Mouse (Mus musculus) splenic B cell, adult 2 months (primary cell): Measurements from ENCODE around the gene Dlx6.

ENCODE experiments used
- DNase-seq: peaks from one replicate; pipeline ENCODE4 v3.0.0-alpha.2; 2011; ENCODE audit warnings: low read depth, low spot score
- H3K27me3 ChIP-seq: 2 replicates; pipeline ENCODE4 v1.6.1; 2012; ENCODE audit warnings: mild to moderate bottlenecking, low read length, moderate library complexity, mixed read lengths; ENCODE audit not compliant: control insufficient read depth, poor library complexity, insufficient read depth, severe bottlenecking
- H3K36me3 ChIP-seq: 2 replicates; pipeline ENCODE4 v1.6.1; 2012; ENCODE audit warnings: mild to moderate bottlenecking, low read length, moderate library complexity, mixed read lengths; ENCODE audit not compliant: control insufficient read depth, poor library complexity, insufficient read depth, severe bottlenecking

The Dlx6 gene

GRCm38 (mm10) chr6:6863160-6863870 is at the start of gene Dlx6:
Dlx6 (plus strand) TSS chr6:6863334.
- Histone ChIP-seq H3K36me3 (no peaks in the 10 kb centered on the region), H3K27me3 (0 out of 2 replicates have a peak, but pooled peaks cover 2% of the 10 kb centered on the region)
- no peak for DNase-seq

GRCm38 (mm10) chr6:6816821-6817220 is 46.3 kb upstream of the Dlx6 start:
- Histone ChIP-seq H3K27me3 (no peaks in the 10 kb centered on the region), H3K36me3 (no peaks in the 10 kb centered on the region)
- no peak for DNase-seq

- DNase-seq, result no peak
- no peaks in the 10 kb centered on the region for H3K36me3 ChIP-seq
- no peaks in the 10 kb centered on the region for H3K27me3 ChIP-seq
Measured at GRCm38 (mm10) chr6:6818036-6818788, 44.9 kb upstream of the Dlx6 start.

GRCm38 (mm10) chr6:6819134-6819533 is 44.0 kb upstream of the Dlx6 start:
- Histone ChIP-seq H3K27me3 (no peaks in the 10 kb centered on the region), H3K36me3 (no peaks in the 10 kb centered on the region)
- DNase-seq, result no peak

GRCm38 (mm10) chr6:6825313-6825712 is 37.8 kb upstream of the Dlx6 start:
- Histone ChIP-seq H3K36me3 (no peaks in the 10 kb centered on the region), H3K27me3 (no peaks in the 10 kb centered on the region)
- DNase-seq, result no peak

GRCm38 (mm10) chr6:6826861-6827260 is 36.3 kb upstream of the Dlx6 start:
- DNase-seq, result no peak
- Histone ChIP-seq H3K36me3 (no peaks in the 10 kb centered on the region), H3K27me3 (no peaks in the 10 kb centered on the region)

- no peak for DNase-seq
- Histone ChIP-seq H3K27me3 (no peaks in the 10 kb centered on the region), H3K36me3 (no peaks in the 10 kb centered on the region)
Measured at GRCm38 (mm10) chr6:6830446-6830845, 32.7 kb upstream of the Dlx6 start.

- no peak for DNase-seq
- no peaks in the 10 kb centered on the region for H3K27me3 ChIP-seq
- H3K36me3 ChIP-seq, result no peaks in the 10 kb centered on the region
Measured at GRCm38 (mm10) chr6:6833301-6833700, 29.8 kb upstream of the Dlx6 start.

GRCm38 (mm10) chr6:6848541-6848940 is 14.6 kb upstream of the Dlx6 start:
- no peaks in the 10 kb centered on the region; the same call in none of the 2 replicates for H3K27me3 ChIP-seq
- H3K36me3 ChIP-seq, result no peaks in the 10 kb centered on the region
- DNase-seq, result no peak

- DNase-seq, result no peak
- Histone ChIP-seq H3K27me3 (no peaks in the 10 kb centered on the region; the same call in 1 of the 2 replicates), H3K36me3 (no peaks in the 10 kb centered on the region)
Measured at GRCm38 (mm10) chr6:6849744-6850143, 13.4 kb upstream of the Dlx6 start.

GRCm38 (mm10) chr6:6850324-6851060 is 12.6 kb upstream of the Dlx6 start:
- DNase-seq, result no peak
- no peaks in the 10 kb centered on the region for H3K36me3 ChIP-seq
- H3K27me3 ChIP-seq, result no peaks in the 10 kb centered on the region; the same call in 1 of the 2 replicates

- H3K27me3 ChIP-seq, result no peaks in the 10 kb centered on the region; the same call in 1 of the 2 replicates
- no peak for DNase-seq
- H3K36me3 ChIP-seq, result no peaks in the 10 kb centered on the region
Measured at GRCm38 (mm10) chr6:6851166-6851565, 12.0 kb upstream of the Dlx6 start.

- DNase-seq, result no peak
- no peaks in the 10 kb centered on the region; the same call in 1 of the 2 replicates for H3K27me3 ChIP-seq
Measured at GRCm38 (mm10) chr6:6852944-6853343, 10.2 kb upstream of the Dlx6 start.

GRCm38 (mm10) chr6:6854176-6854575 is 9.0 kb upstream of the Dlx6 start:
- no peaks in the 10 kb centered on the region for H3K36me3 ChIP-seq
- peaks cover 2% of the 10 kb centered on the region; the same call in 1 of the 2 replicates for H3K27me3 ChIP-seq
- DNase-seq, result no peak

More at GRCm38 (mm10) chr6:6852944-6853343, 10.2 kb upstream of the Dlx6 start:
- no peaks in the 10 kb centered on the region for H3K36me3 ChIP-seq
